Mouse (Mus musculus) bone marrow, adult 2 months (tissue): Measurements from ENCODE around the gene Zdhhc20. TPM values are rescaled to one million over a fixed set of nuclear protein-coding genes. Genes with fewer than 3 reads are reported as not detected.
"Not testable (repeated sequence)": the region's sequence is repeated elsewhere in the genome, so short reads cannot be mapped to it uniquely, and the experiment has no call there.

Experiments
- H3K27ac ChIP-seq: fragments of 200-500 bp; 2 replicates; pipeline ENCODE4 v1.5.1; 2012; ENCODE audit warnings: low read depth, mild to moderate bottlenecking, control low read depth, inconsistent platforms, low read length; ENCODE audit not compliant: control insufficient read depth, poor library complexity, insufficient read depth
- H3K4me1 ChIP-seq: fragments of 200-500 bp; 2 replicates; pipeline ENCODE4 v1.6.1; 2011; ENCODE audit warnings: low read length; ENCODE audit not compliant: control insufficient read depth, insufficient read depth
- H3K4me3 ChIP-seq: fragments of 200-500 bp; replicated peaks from 2 replicates; pipeline ENCODE3; 2011; ENCODE audit warnings: mild to moderate bottlenecking, low read depth, low read length, control low read depth; ENCODE audit not compliant: control insufficient read depth
- CTCF ChIP-seq: fragments of 200-500 bp; IDR thresholded peaks from 2 replicates; pipeline ENCODE4 v1.5.1; 2011; ENCODE audit warnings: low read length, control low read depth; ENCODE audit not compliant: control insufficient read depth, insufficient read depth
- POLR2A ChIP-seq: fragments of 200-500 bp; IDR thresholded peaks from 2 replicates; pipeline ENCODE4 v1.6.1; 2011; ENCODE audit warnings: low read depth, mild to moderate bottlenecking, control low read depth, low read length, borderline replicate concordance; ENCODE audit not compliant: control insufficient read depth
- WGBS: fragments of 180-500 bp; shearing (Covaris S2); methylation state at CpG from one replicate; pipeline ENCODE4 v1.1.7; 2018; 5-methylcytosine and 5-hydroxymethylcytosine counted together
- polyA plus RNA-seq: library from polyadenylated mRNA; stranded (reverse); fragments of >200 nt; gene quantifications from 2 replicates; pipeline ENCODE4 v1.2.4, GENCODE M21; 2011; ENCODE audit warnings: low replicate concordance; ENCODE audit not compliant: missing spikeins, insufficient read depth, insufficient read length

Gene Zdhhc20
- polyA plus RNA-seq, 1 experiment, result 9.3 TPM

GRCm38 (mm10) chr14:57852961-57853360 lies 37.1 kb downstream of the Zdhhc20 start:
- TF ChIP-seq CTCF, result no peak
- no peak for TF ChIP-seq POLR2A
- Histone ChIP-seq H3K4me3 (no peak overlapping the region), H3K4me1 (no peaks in the 10 kb centered on the region), H3K27ac (no peak overlapping the region)
- WGBS, result 87% methylated on average over 2 of the region's 2 CpGs

DNA sequence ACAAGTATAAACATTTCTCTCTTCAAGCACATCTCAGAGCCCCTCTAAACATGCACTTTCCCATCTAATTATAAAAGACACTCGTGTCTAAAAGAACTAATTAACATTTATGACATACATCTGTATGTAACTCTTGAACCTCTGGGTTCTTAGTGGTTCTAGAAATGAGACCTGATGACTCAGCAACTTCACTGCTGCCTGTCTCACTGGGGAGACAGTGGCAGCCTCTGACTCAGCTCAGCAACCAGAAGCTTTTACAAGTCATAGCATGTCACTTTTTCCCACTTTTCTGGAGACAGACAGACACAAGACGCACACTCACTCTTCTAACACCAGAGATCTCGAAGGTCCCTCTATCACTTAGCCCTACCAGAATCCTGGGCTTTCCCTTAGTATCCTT lies 39.7 kb downstream of the Zdhhc20 start:
- TF ChIP-seq POLR2A (no peak), CTCF (no peak)
- H3K27ac ChIP-seq, result no peak overlapping the region
- no peak overlapping the region for H3K4me3 ChIP-seq
- H3K4me1 ChIP-seq, result no peaks in the 10 kb centered on the region
- 79% methylated on average over 3 of the region's 3 CpGs for WGBS

GRCm38 (mm10) chr14:57848646-57849045 lies 41.4 kb downstream of the Zdhhc20 start:
- Histone ChIP-seq H3K27ac (no peak overlapping the region), H3K4me3 (no peak overlapping the region), H3K4me1 (no peaks in the 10 kb centered on the region)
- no peak for TF ChIP-seq CTCF
- no peak for TF ChIP-seq POLR2A
- WGBS, result 85% methylated on average over 2 of the region's 2 CpGs

- H3K27ac ChIP-seq, H3K4me3 ChIP-seq, H3K4me1 ChIP-seq: not testable (repeated sequence)
- 88% methylated on average over 5 of the region's 5 CpGs for WGBS
Measured at GRCm38 (mm10) chr14:57848061-57848460, 42.0 kb downstream of the Zdhhc20 start.

GRCm38 (mm10) chr14:57844535-57844934 lies 45.5 kb downstream of the Zdhhc20 start:
- Histone ChIP-seq H3K27ac (no peak overlapping the region), H3K4me1 (no peaks in the 10 kb centered on the region), H3K4me3 (no peak overlapping the region)
- 73% methylated on average over 3 of the region's 3 CpGs for WGBS
- TF ChIP-seq CTCF, result no peak
- no peak for TF ChIP-seq POLR2A

- Histone ChIP-seq H3K4me3 (no peak overlapping the region), H3K4me1 (no peaks in the 10 kb centered on the region), H3K27ac (no peak overlapping the region)
- WGBS, result 62% methylated on average over 10 of the region's 10 CpGs
- TF ChIP-seq CTCF, result no peak
- no peak for TF ChIP-seq POLR2A
Measured at GRCm38 (mm10) chr14:57835157-57835556, 54.9 kb downstream of the Zdhhc20 start.

DNA sequence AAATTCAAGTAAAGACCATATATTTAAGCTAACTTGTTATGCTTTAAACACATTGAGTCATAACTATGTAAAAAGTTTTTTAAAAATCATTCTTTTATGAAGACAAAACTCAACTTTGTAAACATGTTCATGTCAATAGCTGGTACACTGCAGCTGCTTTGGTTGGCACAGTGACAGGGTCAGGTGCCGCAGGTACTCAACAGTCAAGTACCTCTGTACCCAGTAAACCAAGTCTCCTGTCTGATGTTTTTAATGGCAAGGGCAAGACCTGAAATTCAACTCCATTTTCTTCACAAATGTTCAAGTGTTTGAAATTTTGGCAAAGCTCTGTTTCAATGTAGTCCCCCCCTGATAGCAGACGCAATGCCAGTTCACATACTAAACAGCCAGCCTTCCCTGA lies 56.5 kb downstream of the Zdhhc20 start:
- Histone ChIP-seq H3K4me1 (no peaks in the 10 kb centered on the region), H3K27ac (no peak overlapping the region), H3K4me3 (no peak overlapping the region)
- no peak for TF ChIP-seq CTCF
- no peak for TF ChIP-seq POLR2A
- whole genome bisulfite sequencing, result 90% methylated on average over 2 of the region's 2 CpGs

DNA sequence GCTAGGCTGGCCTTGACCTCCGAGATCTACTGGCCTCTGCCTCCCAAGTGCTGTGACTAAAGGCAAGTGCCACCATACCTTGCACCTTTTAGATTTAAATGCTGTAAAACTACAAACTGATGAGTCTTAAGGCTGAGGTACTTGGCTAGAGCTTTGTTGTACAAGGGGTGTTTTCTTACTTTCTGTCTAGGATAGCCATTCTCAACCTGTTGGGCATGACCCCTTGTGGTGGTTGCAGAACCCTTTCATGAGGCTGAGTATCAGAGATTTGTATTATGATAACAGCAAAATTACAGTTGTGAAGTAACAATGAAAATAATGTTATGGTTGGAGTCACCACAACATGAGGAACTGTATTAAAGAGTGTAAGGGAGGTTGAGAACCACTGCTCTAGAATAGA lies 62.8 kb downstream of the Zdhhc20 start:
- Histone ChIP-seq H3K4me1 (peaks cover 1% of the 10 kb centered on the region; the same call in 1 of the 2 replicates), H3K27ac (no peak overlapping the region), H3K4me3 (peak overlapping the region; percentile 93)
- TF ChIP-seq POLR2A, result no peak
- TF ChIP-seq CTCF, result no peak
- 41% methylated on average over 1 of the region's 1 CpGs for WGBS
